Mouse (Mus musculus) erythroblast, embryonic 14.5 days (primary cell): ENCODE measurements around the gene Slc6a13.

ENCODE experiments used
- GATA1 ChIP-seq: IDR thresholded peaks from 2 replicates; pipeline ENCODE4 v1.6.1; 2012; ENCODE audit warnings: low read length, inconsistent platforms, mixed read lengths
- TAL1 ChIP-seq: IDR thresholded peaks from 3 replicates; pipeline ENCODE4 v1.6.1; 2012; ENCODE audit warnings: low read length, inconsistent platforms, mixed read lengths

- TF ChIP-seq TAL1, result no peak
- no peak for TF ChIP-seq GATA1
These were observed 4.6 kb downstream of the Slc6a13 start for GRCm38 (mm10) chr6:121304630-121305029.
